Mouse (Mus musculus) heart, adult 18-20 months (tissue): ENCODE data around the gene Tbxa2r. TPM values are rescaled to one million over a fixed set of nuclear protein-coding genes. Genes with fewer than 3 reads are reported as not detected.

Experiments used
- DNase-seq, 2 experiments: peaks; one replicate each; pipeline ENCODE4 v3.0.0; 2021 to 2022; ENCODE audit warnings: mixed read lengths in 1 of 2
- total RNA-seq, 2 experiments: library from RNA; stranded (reverse); gene quantifications; 2 replicates each; pipeline ENCODE4 v1.2.3; 2021

Tbxa2r gene
- total RNA-seq, 2 experiments from 2014 or later: 2.5 to 2.7 TPM

GRCm38 (mm10) chr10:81365672-81366476, 37.3 kb downstream of the Tbxa2r start, which contains the start of gene 4930404N11Rik:
TSS of gene 4930404N11Rik (minus strand) at chr10:81365816.
- DNase-seq: no peak

- no peak for DNase-seq
These were observed 38.1 kb downstream of the Tbxa2r start for GRCm38 (mm10) chr10:81366477-81367206.

- no peak for DNase-seq
These were observed 38.6 kb downstream of the Tbxa2r start for GRCm38 (mm10) chr10:81367207-81367495.

GRCm38 (mm10) chr10:81375322-81375721, 46.8 kb downstream of the Tbxa2r start:
- DNase-seq: no peak

GRCm38 (mm10) chr10:81376561-81377361, 48.2 kb downstream of the Tbxa2r start:
- DNase-seq: no peak

GRCm38 (mm10) chr10:81377362-81377664, 48.8 kb downstream of the Tbxa2r start:
- no peak for DNase-seq

GRCm38 (mm10) chr10:81377793-81378552, 49.4 kb downstream of the Tbxa2r start, which contains the start of gene Fzr1:
TSS of gene Fzr1 (minus strand) at chr10:81378516.
- DNase-seq: no peak

GRCm38 (mm10) chr10:81378553-81379182, 50.1 kb downstream of the Tbxa2r start:
- peak; percentile 100 for DNase-seq

GRCm38 (mm10) chr10:81379183-81379553, 50.6 kb downstream of the Tbxa2r start:
- DNase-seq: no peak

GRCm38 (mm10) chr10:81379809-81380378, 51.4 kb downstream of the Tbxa2r start:
- DNase-seq: no peak

GRCm38 (mm10) chr10:81382039-81382438, 53.5 kb downstream of the Tbxa2r start:
- no peak for DNase-seq

GRCm38 (mm10) chr10:81383802-81384604, 55.5 kb downstream of the Tbxa2r start, which contains the start of the genes Dohh and Gm48551:
TSS of gene Dohh (plus strand) at chr10:81384428.
TSS of gene Gm48551 (plus strand) at chr10:81384466.
- DNase-seq: peak; percentile 99 to 100

- no peak for DNase-seq
These were observed 56.1 kb downstream of the Tbxa2r start for GRCm38 (mm10) chr10:81384605-81384982.

Other genes starting within 250 kb of the Tbxa2r start
- under 1 TPM; 0.31 to 0.74 TPM for gene Creb3l3, start 229.9 kb upstream of the Tbxa2r start, total RNA-seq
- gene Map2k2, start 222.8 kb upstream of the Tbxa2r start, total RNA-seq: 100 to 1,000 TPM; 118 to 132 TPM
- 10 to 100 TPM; 33.8 to 34.9 TPM for gene Zbtb7a, start 193.5 kb upstream of the Tbxa2r start, total RNA-seq
- 10 to 100 TPM; 16.5 to 16.9 TPM for gene Pias4, start 160.8 kb upstream of the Tbxa2r start, total RNA-seq
- gene Eef2, start 152.1 kb upstream of the Tbxa2r start, total RNA-seq: 1,000 to 10,000 TPM; 1,062 to 1,185 TPM
- 10 to 100 TPM; 29.9 to 34.5 TPM for gene Dapk3, start 145.7 kb upstream of the Tbxa2r start, total RNA-seq
- not detected for gene 4930442H23Rik, start 144.9 kb upstream of the Tbxa2r start, total RNA-seq
- gene Nmrk2, start 126.7 kb upstream of the Tbxa2r start, total RNA-seq: 1 to 10 TPM; 7.1 to 8.8 TPM
- gene Atcay, start 97.9 kb upstream of the Tbxa2r start, total RNA-seq: not detected
- gene Zfr2, start 95.6 kb upstream of the Tbxa2r start, total RNA-seq: 1 to 10 TPM; 2.3 to 2.5 TPM
- gene Matk, start 75.8 kb upstream of the Tbxa2r start, total RNA-seq: under 1 TPM; 0.42 to 0.87 TPM
- 10 to 100 TPM; 85.7 to 89.6 TPM for gene Mrpl54, start 61.8 kb upstream of the Tbxa2r start, total RNA-seq
- gene Apba3, start 61.8 kb upstream of the Tbxa2r start, total RNA-seq: 100 to 1,000 TPM in 1 of 2 experiments, 10 to 100 TPM in 1; 85.9 to 110 TPM
- under 1 TPM in 1 of 2 experiments, not detected in 1; 0.87 TPM for gene Tjp3, start 37.1 kb upstream of the Tbxa2r start, total RNA-seq
- 10 to 100 TPM; 23.1 to 25.6 TPM for gene Pip5k1c, start 35.8 kb upstream of the Tbxa2r start, total RNA-seq
- 10 to 100 TPM; 14.6 to 15.8 TPM for gene Cactin, start 7.6 kb upstream of the Tbxa2r start, total RNA-seq
- gene Gipc3, start 14.5 kb downstream of the Tbxa2r start, total RNA-seq: 1 to 10 TPM; 3.4 to 4.7 TPM
- gene Hmg20b, start 21.7 kb downstream of the Tbxa2r start, total RNA-seq: 10 to 100 TPM; 57.1 to 62.2 TPM
- 10 to 100 TPM; 11.0 to 12.7 TPM for gene Mfsd12, start 28.8 kb downstream of the Tbxa2r start, total RNA-seq
- under 1 TPM; 0.45 to 0.51 TPM for gene 4930404N11Rik, start 37.1 kb downstream of the Tbxa2r start, total RNA-seq
- 10 to 100 TPM; 27.6 to 35.6 TPM for gene Fzr1, start 49.8 kb downstream of the Tbxa2r start, total RNA-seq
- gene Dohh, start 55.7 kb downstream of the Tbxa2r start, total RNA-seq: 10 to 100 TPM; 49.9 to 59.6 TPM
- gene Gm48551, start 55.7 kb downstream of the Tbxa2r start, total RNA-seq: 1 to 10 TPM in 1 of 2 experiments, under 1 TPM in 1; 0.65 to 2.3 TPM
- gene Gm48552, start 60.3 kb downstream of the Tbxa2r start, total RNA-seq: under 1 TPM in 1 of 2 experiments, not detected in 1; 0.51 TPM
- 1 to 10 TPM; 1.9 to 2.2 TPM for gene Smim24, start 64.3 kb downstream of the Tbxa2r start, total RNA-seq
- gene Nfic, start 126.9 kb downstream of the Tbxa2r start, total RNA-seq: 10 to 100 TPM; 91.0 to 93.4 TPM
- under 1 TPM; 0.17 to 0.21 TPM for gene Celf5, start 154.0 kb downstream of the Tbxa2r start, total RNA-seq
- gene Ncln, start 167.7 kb downstream of the Tbxa2r start, total RNA-seq: 10 to 100 TPM; 61.9 to 64.3 TPM
- 1 to 10 TPM; 1.2 to 2.8 TPM for gene S1pr4, start 171.4 kb downstream of the Tbxa2r start, total RNA-seq
- gene Gna15, start 195.5 kb downstream of the Tbxa2r start, total RNA-seq: 1 to 10 TPM; 1.4 to 1.5 TPM
- 10 to 100 TPM; 47.8 to 49.8 TPM for gene Gna11, start 216.5 kb downstream of the Tbxa2r start, total RNA-seq
- 1,000 to 10,000 TPM; 1,011 to 1,083 TPM for gene Aes, start 230.8 kb downstream of the Tbxa2r start, total RNA-seq
- gene Tle2, start 245.8 kb downstream of the Tbxa2r start, total RNA-seq: 1 to 10 TPM; 4.7 to 7.1 TPM